Mouse (Mus musculus): ENCODE measurements at regions not wholly inside any gene's neighbourhood (a gene's known extent, or its start where the extent isn't known, plus 50 kb on each side); places are given as distances from the start of the nearest gene placed in this dataset.

DNA sequence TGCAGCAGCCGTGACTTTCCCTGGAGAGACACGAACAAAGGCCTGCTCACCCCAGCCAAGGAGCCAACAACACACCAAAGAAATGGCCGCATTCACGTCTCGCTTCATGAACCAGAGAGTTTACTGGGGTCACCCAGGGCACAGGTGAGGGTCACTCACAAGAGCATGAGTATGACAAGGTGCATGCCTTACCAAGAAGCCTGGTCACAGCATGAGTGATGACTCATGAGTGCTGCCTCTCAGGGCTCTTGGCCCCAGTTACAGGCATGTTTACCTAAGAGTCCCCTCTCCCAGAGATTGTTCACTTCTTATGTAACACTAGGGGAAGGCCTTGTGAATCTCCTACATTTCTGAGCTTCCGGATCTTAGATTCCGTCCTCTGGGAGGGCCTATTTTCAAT lies 236.6 kb upstream of the Zfp64 start:
- TF ChIP-seq POLR2A (IDR thresholded peaks at IDR 0.05; ENCODE audit: borderline replicate concordance, extremely low read depth, low read depth, low read length): no peak
- TF ChIP-seq CTCF (IDR thresholded peaks at IDR 0.05; ENCODE audit: insufficient read depth, low read length): no peak
- 80% methylated on average over 7 of the region's 7 CpGs for WGBS
- Histone ChIP-seq H3K4me3 (replicated peaks; ENCODE audit: extremely low read depth, low read depth, low read length) (no peak overlapping the region), H3K4me1 (ENCODE audit: control insufficient read depth, insufficient read depth, low read length) (no peaks in the 10 kb centered on the region)
- DNase-seq: no peak

DNA sequence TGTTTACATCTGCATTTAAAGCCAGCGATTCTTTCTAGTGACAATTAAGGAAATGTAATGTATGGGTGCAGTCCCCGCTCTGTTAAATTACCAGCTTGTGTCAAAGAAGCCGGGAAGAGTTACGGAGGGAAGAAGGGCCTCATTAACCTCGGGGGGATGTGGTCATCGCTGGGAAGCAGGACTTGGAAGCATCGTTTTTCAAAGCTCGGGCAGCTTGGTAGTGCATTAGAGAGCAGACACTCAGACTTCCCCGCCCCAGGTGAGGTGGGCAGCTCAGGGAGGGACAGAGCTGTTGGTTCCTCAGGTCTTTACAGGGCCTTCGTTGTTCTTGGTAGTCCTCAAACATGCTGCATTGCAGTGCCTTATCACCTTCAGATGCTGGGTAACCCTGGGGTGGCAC lies 236.1 kb upstream of the Zfp64 start:
- no peaks in the 10 kb centered on the region for H3K4me1 ChIP-seq (ENCODE audit: control insufficient read depth, insufficient read depth, low read length)
- TF ChIP-seq POLR2A (IDR thresholded peaks at IDR 0.05; ENCODE audit: borderline replicate concordance, extremely low read depth, low read depth, low read length) (no peak), CTCF (IDR thresholded peaks at IDR 0.05; ENCODE audit: insufficient read depth, low read length) (no peak)
- WGBS: 51% methylated on average over 10 of the region's 10 CpGs
- DNase-seq: no peak
- H3K4me3 ChIP-seq (replicated peaks; ENCODE audit: extremely low read depth, low read depth, low read length): no peak overlapping the region

DNA sequence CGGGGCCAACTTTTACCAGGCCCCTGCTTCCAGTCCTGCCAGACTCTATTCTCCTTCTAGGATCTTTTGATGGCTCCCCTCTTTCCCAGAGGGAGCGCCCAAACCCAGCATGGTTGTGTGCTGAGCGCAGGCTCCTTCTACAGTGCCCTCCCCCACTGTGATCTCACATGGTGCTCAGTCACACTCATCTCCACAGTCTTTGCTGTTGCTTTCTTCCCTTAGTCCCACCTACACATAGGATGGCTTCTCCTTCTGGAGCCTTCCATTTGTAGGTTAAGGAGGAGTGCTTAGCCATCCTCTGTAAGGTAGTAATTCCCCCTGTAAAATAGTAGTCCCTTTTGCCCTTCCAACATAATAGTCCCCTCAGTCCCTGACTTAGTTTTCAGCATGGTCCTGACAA lies 222.2 kb upstream of the Zfp64 start:
- no peak for DNase-seq
- no peak overlapping the region for H3K4me3 ChIP-seq (replicated peaks; ENCODE audit: extremely low read depth, low read depth, low read length)
- 87% methylated on average over 3 of the region's 3 CpGs for WGBS
- TF ChIP-seq CTCF (IDR thresholded peaks at IDR 0.05; ENCODE audit: insufficient read depth, low read length): no peak
- no peak for TF ChIP-seq POLR2A (IDR thresholded peaks at IDR 0.05; ENCODE audit: borderline replicate concordance, extremely low read depth, low read depth, low read length)
- no peaks in the 10 kb centered on the region for H3K4me1 ChIP-seq (ENCODE audit: control insufficient read depth, insufficient read depth, low read length)

DNA sequence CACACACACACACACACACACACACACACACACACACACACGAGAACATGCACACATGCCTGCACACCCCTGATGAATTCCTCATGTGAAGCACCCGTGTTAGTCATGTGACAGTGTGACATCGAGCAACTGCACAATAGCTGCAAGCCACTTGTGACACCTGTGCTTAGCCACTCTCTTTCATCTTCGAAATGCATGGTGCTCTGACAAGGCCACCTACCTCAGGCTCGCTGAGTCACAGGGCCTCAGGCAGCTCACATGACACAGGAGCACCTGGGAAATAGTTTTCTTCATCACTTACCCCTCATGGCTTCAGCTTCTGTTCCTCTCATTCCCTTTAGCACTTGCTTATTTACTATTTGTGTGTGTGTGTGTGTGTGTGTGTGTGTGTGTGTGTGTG lies 213.4 kb upstream of the Zfp64 start:
- Histone ChIP-seq H3K4me1 (ENCODE audit: control insufficient read depth, insufficient read depth, low read length) (no peaks in the 10 kb centered on the region), H3K4me3 (replicated peaks; ENCODE audit: extremely low read depth, low read depth, low read length) (no peak overlapping the region)
- no peak for DNase-seq
- WGBS: 60% methylated on average over 5 of the region's 5 CpGs
- no peak for TF ChIP-seq POLR2A (IDR thresholded peaks at IDR 0.05; ENCODE audit: borderline replicate concordance, extremely low read depth, low read depth, low read length)
- no peak for TF ChIP-seq CTCF (IDR thresholded peaks at IDR 0.05; ENCODE audit: insufficient read depth, low read length)

DNA sequence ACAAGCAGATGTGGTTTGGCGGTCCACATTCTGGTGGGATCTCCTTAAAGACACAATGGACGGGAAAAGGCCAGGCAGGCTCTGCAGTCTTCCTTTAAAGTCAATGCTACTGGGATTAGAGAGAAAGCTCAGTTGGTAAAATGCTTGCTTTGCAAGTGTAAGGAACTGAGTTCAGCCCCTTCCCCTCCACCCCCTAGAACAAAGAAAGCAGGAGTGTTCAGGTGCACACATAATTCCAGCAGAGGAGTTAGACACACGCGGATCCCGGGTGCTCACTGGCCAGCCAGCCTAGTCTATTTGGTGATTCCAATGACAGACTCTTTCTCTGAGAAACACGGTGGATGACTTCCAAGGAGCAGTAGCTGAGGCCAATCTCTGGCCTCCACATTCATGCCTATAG lies 213.0 kb upstream of the Zfp64 start:
- H3K4me3 ChIP-seq (replicated peaks; ENCODE audit: extremely low read depth, low read depth, low read length): no peak overlapping the region
- 76% methylated on average over 6 of the region's 6 CpGs for WGBS
- TF ChIP-seq CTCF (IDR thresholded peaks at IDR 0.05; ENCODE audit: insufficient read depth, low read length) (no peak), POLR2A (IDR thresholded peaks at IDR 0.05; ENCODE audit: borderline replicate concordance, extremely low read depth, low read depth, low read length) (no peak)
- H3K4me1 ChIP-seq (ENCODE audit: control insufficient read depth, insufficient read depth, low read length): no peaks in the 10 kb centered on the region
- DNase-seq: no peak

DNA sequence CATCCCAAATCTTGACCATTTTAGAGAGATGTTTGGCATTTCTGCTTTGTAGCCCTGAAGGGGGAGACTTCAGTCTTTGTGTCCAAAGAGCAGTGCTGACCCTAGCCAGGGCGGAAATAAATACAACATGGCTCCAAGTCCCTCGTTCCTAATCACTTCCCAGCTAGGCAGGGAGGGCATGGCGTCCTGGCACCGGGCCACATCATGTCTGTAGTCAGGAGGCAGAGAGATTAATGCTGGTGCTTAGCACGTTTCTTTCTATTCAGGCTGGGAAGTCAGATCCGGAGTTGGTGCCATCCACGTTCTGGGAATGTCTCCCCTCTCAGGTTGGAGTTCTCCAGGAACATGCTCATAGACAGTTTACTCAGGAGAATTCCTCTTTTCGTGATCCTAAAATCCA lies 206.3 kb upstream of the Zfp64 start:
- no peaks in the 10 kb centered on the region for H3K4me1 ChIP-seq (ENCODE audit: control insufficient read depth, insufficient read depth, low read length)
- 47% methylated on average over 8 of the region's 8 CpGs for WGBS
- H3K4me3 ChIP-seq (replicated peaks; ENCODE audit: extremely low read depth, low read depth, low read length): no peak overlapping the region
- DNase-seq: no peak
- no peak for TF ChIP-seq POLR2A (IDR thresholded peaks at IDR 0.05; ENCODE audit: borderline replicate concordance, extremely low read depth, low read depth, low read length)
- no peak for TF ChIP-seq CTCF (IDR thresholded peaks at IDR 0.05; ENCODE audit: insufficient read depth, low read length)

DNA sequence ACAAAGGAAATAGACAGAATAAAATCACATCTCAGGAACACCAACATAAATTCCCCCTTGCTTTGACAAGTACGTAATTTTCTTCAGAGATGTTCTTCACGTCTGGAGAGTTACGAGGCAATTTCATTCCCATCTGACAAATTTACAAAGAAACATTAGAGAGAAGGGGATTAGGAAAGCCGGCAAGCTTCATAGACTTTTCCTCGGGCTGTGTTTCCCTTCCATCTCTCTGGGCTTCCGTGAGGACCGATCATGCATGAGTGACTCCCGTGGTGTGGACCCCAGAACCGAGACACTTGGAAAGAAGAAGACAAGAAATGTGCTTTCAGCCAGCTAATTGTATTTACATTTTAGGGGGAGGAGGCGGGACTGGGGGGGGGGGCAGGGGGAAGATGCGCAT lies 203.4 kb upstream of the Zfp64 start:
- H3K4me3 ChIP-seq (replicated peaks; ENCODE audit: extremely low read depth, low read depth, low read length): no peak overlapping the region
- WGBS: 49% methylated on average over 11 of the region's 11 CpGs
- H3K4me1 ChIP-seq (ENCODE audit: control insufficient read depth, insufficient read depth, low read length): no peaks in the 10 kb centered on the region
- TF ChIP-seq CTCF (IDR thresholded peaks at IDR 0.05; ENCODE audit: insufficient read depth, low read length) (no peak), POLR2A (IDR thresholded peaks at IDR 0.05; ENCODE audit: borderline replicate concordance, extremely low read depth, low read depth, low read length) (no peak)
- DNase-seq: no peak

DNA sequence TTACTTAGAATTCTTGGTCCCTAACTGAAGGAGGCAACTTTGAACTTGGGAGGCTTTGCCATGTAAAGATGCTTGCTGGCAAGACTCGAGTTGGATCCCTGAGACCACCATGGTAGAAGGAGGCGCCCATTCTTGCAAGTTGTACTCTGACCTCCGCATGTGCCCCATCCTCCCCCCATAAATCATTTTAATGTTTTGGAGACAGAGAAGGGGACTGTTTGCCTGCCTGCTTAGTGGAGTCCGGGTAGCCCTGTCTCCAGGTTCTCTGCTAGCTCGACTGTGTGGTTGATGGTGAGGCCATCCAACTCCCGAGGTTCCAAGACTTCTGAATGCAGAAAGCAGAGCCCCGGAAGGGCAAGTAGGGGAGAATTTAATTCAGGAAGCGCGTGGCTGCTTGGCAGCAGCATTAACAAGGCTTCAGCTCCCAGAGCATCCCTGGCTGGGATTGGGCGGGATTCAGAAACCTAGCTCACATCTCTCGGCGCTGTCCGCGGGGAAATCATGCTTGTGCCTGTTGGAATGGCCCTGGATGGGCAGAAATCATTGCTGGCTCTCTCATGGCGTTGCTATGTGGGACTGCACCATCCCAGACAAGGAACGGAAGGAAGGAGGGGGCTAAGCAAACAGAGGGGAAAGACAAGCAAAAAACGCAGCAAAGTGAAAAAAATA lies 202.8 kb upstream of the Zfp64 start:
- H3K4me3 ChIP-seq (replicated peaks; ENCODE audit: extremely low read depth, low read depth, low read length): no peak overlapping the region
- 41% methylated on average over 17 of the region's 17 CpGs for WGBS
- no peaks in the 10 kb centered on the region for H3K4me1 ChIP-seq (ENCODE audit: control insufficient read depth, insufficient read depth, low read length)
- no peak for DNase-seq
- no peak for TF ChIP-seq POLR2A (IDR thresholded peaks at IDR 0.05; ENCODE audit: borderline replicate concordance, extremely low read depth, low read depth, low read length)
- TF ChIP-seq CTCF (IDR thresholded peaks at IDR 0.05; ENCODE audit: insufficient read depth, low read length): no peak

DNA sequence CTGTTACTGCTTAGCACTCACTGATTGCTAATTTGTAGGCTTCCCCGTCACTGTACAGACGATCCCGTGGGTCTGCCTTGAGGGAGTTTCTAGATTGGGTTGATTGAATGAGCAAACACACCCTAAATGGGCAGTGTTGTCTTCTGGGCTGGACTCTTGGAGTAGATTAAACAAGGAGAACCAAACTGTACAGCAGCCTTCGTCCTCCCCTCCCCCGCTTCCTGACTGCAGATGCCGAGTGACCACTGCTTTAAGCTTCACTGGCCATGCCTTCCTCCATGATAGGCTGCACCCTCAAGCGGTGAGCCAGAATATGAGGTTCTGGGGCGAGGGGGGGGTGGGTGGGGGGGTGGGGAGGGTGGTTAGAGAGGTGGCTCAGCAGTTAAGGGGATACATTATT lies 201.5 kb upstream of the Zfp64 start:
- WGBS: 29% methylated on average over 8 of the region's 8 CpGs
- no peaks in the 10 kb centered on the region for H3K4me1 ChIP-seq (ENCODE audit: control insufficient read depth, insufficient read depth, low read length)
- DNase-seq: no peak
- no peak for TF ChIP-seq POLR2A (IDR thresholded peaks at IDR 0.05; ENCODE audit: borderline replicate concordance, extremely low read depth, low read depth, low read length)
- no peak for TF ChIP-seq CTCF (IDR thresholded peaks at IDR 0.05; ENCODE audit: insufficient read depth, low read length)
- no peak overlapping the region for H3K4me3 ChIP-seq (replicated peaks; ENCODE audit: extremely low read depth, low read depth, low read length)

DNA sequence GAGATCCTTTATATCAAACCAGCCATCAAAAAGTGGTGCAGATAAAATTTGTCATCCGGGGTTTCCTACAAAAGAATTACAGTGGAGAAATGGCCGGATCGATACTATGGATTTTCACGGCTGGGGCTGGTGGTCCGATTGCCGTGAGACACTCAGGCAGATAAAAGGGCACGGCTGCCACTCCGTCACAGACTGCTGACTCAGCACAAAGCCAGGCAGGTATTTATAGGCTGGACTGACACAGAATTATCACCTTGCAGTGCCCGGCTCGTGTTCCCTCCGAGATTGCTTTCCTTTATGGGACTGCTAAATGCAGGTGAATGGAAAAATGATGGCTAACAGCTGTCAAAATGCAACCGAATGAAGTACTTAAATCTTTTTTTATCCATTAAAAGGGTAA lies 199.5 kb upstream of the Zfp64 start:
- Histone ChIP-seq H3K4me3 (replicated peaks; ENCODE audit: extremely low read depth, low read depth, low read length) (no peak overlapping the region), H3K4me1 (ENCODE audit: control insufficient read depth, insufficient read depth, low read length) (no peaks in the 10 kb centered on the region)
- TF ChIP-seq POLR2A (IDR thresholded peaks at IDR 0.05; ENCODE audit: borderline replicate concordance, extremely low read depth, low read depth, low read length) (no peak), CTCF (IDR thresholded peaks at IDR 0.05; ENCODE audit: insufficient read depth, low read length) (no peak)
- 85% methylated on average over 12 of the region's 12 CpGs for WGBS
- DNase-seq: no peak
